Mouse (Mus musculus) hindbrain, embryonic 15.5 days (tissue): ENCODE measurements around the gene Tead1. TPM values are rescaled to one million over a fixed set of nuclear protein-coding genes. Genes with fewer than 3 reads are reported as not detected.

ENCODE experiments used
- ATAC-seq: fragments of 200-750 bp; cut with Nextera tagmentation; 2 replicates; pipeline ENCODE4 v1.8.0; 2017; ENCODE audit warnings: low read depth, moderate number of reproducible peaks, moderate TSS enrichment; ENCODE audit not compliant: low FRiP score
- H3K27ac ChIP-seq: fragments of 300-500 bp; sonication (generic); replicated peaks from 2 replicates; pipeline ENCODE4 v1.5.1; 2015; ENCODE audit warnings: mild to moderate bottlenecking, inconsistent platforms
- H3K27me3 ChIP-seq: fragments of 300-500 bp; sonication (generic); 2 replicates; pipeline ENCODE4 v1.6.1; 2015; ENCODE audit warnings: control low read depth, inconsistent platforms
- H3K36me3 ChIP-seq: fragments of 300-500 bp; sonication (generic); 2 replicates; pipeline ENCODE4 v1.6.1; 2015; ENCODE audit warnings: control low read depth, inconsistent platforms
- H3K4me1 ChIP-seq: fragments of 300-500 bp; sonication (generic); replicated peaks from 2 replicates; pipeline ENCODE4 v1.6.1; 2015; ENCODE audit warnings: control low read depth, inconsistent platforms
- H3K4me2 ChIP-seq: fragments of 300-500 bp; sonication (generic); 2 replicates; pipeline ENCODE4 v1.6.1; 2015; ENCODE audit warnings: moderate library complexity, mild to moderate bottlenecking, inconsistent platforms
- H3K4me3 ChIP-seq: fragments of 300-500 bp; sonication (generic); 2 replicates; pipeline ENCODE4 v1.5.1; 2015; ENCODE audit warnings: mild to moderate bottlenecking, inconsistent platforms
- H3K9ac ChIP-seq: fragments of 300-500 bp; sonication (generic); 2 replicates; pipeline ENCODE4 v1.6.1; 2015; ENCODE audit warnings: inconsistent platforms
- H3K9me3 ChIP-seq: fragments of 300-500 bp; sonication (generic); 2 replicates; pipeline ENCODE4 v1.6.1; 2016; ENCODE audit warnings: control low read depth, inconsistent platforms
- WGBS: fragments of 180-500 bp; shearing (Covaris S2); methylation state at CpG from one replicate; pipeline ENCODE4 v1.1.7; 2015; 5-methylcytosine and 5-hydroxymethylcytosine counted together
- polyA plus RNA-seq: library from polyadenylated mRNA; unstranded; fragments of >200 nt; fragmentation: Nextera tagmentation; extraction: Ambion mirVana; gene quantifications from 2 replicates; pipeline ENCODE4 v1.2.1, GENCODE M21; 2015

Tead1 gene
- polyA plus RNA-seq, 1 experiment from 2014 or later, result 15.3 TPM

DNA sequence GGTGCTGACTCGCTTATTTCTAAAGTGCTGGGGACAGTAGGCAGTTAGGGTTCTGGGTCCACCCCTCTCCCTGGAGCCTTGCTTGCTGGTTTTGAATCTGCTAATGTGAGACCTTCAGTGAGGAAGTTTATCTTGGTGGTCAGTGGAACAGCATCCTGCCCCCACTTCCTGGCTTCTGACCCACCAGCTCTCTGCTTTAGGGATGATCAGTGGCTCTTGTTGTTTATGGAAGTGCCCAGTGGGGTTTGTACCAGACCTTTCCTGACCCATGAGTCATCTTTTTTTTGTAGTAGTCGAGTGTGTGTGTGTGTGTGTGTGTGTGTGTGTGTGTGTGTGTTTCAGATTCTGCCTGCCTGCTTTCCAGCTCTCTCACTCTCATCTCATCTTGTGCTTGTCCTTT, 38.6 kb downstream of the Tead1 start:
- peaks cover 46% of the 10 kb centered on the region for H3K4me1 ChIP-seq
- no peaks in the 10 kb centered on the region for H3K9me3 ChIP-seq
- WGBS, result 48% methylated on average over 2 of the region's 2 CpGs
- H3K27ac ChIP-seq, result no peak overlapping the region
- no peak overlapping the region for H3K4me3 ChIP-seq
- no peaks in the 10 kb centered on the region for H3K36me3 ChIP-seq
- H3K9ac ChIP-seq, result no peak overlapping the region
- no peak overlapping the region for H3K4me2 ChIP-seq
- no peak for ATAC-seq
- no peaks in the 10 kb centered on the region for H3K27me3 ChIP-seq

GRCm38 (mm10) chr7:112719394-112720142, 40.5 kb downstream of the Tead1 start:
- no peak for ATAC-seq
- WGBS, result 28% methylated on average over 11 of the region's 11 CpGs
- H3K4me2 ChIP-seq, result peak overlapping the region; percentile 49; the same call in 1 of the 2 replicates
- H3K9me3 ChIP-seq, result no peaks in the 10 kb centered on the region
- no peaks in the 10 kb centered on the region for H3K36me3 ChIP-seq
- H3K4me3 ChIP-seq, result no peak overlapping the region
- peaks cover 38% of the 10 kb centered on the region for H3K4me1 ChIP-seq
- H3K9ac ChIP-seq, result no peak overlapping the region
- H3K27ac ChIP-seq, result peak overlapping the region; percentile 34; the same call in 1 of the 2 replicates
- no peaks in the 10 kb centered on the region for H3K27me3 ChIP-seq

- Histone ChIP-seq H3K4me2 (peak overlapping the region; percentile 49), H3K4me3 (peak overlapping the region; percentile 21), H3K36me3 (no peaks in the 10 kb centered on the region), H3K4me1 (peaks cover 38% of the 10 kb centered on the region), H3K9me3 (no peaks in the 10 kb centered on the region), H3K27me3 (no peaks in the 10 kb centered on the region), H3K27ac (peak overlapping the region; percentile 34), H3K9ac (peak overlapping the region; percentile 31; the same call in 1 of the 2 replicates)
- 6% methylated on average over 23 of the region's 23 CpGs for WGBS
- ATAC-seq, result peak; percentile 61; the same call in 1 of the 2 replicates
Observed at GRCm38 (mm10) chr7:112720143-112720988, 41.2 kb downstream of the Tead1 start.

GRCm38 (mm10) chr7:112720989-112721337, 41.8 kb downstream of the Tead1 start:
- no peaks in the 10 kb centered on the region for H3K9me3 ChIP-seq
- peaks cover 38% of the 10 kb centered on the region for H3K4me1 ChIP-seq
- H3K27me3 ChIP-seq, result no peaks in the 10 kb centered on the region
- 0 out of 2 replicates have a peak, but pooled peaks have one; percentile 6 for ATAC-seq
- 11% methylated on average over 4 of the region's 4 CpGs for WGBS
- H3K9ac ChIP-seq, result 0 out of 2 replicates have a peak overlapping the region, but pooled peaks have one; percentile 31
- H3K27ac ChIP-seq, result peak overlapping the region; percentile 34
- H3K4me3 ChIP-seq, result no peak overlapping the region
- no peaks in the 10 kb centered on the region for H3K36me3 ChIP-seq
- H3K4me2 ChIP-seq, result peak overlapping the region; percentile 49

DNA sequence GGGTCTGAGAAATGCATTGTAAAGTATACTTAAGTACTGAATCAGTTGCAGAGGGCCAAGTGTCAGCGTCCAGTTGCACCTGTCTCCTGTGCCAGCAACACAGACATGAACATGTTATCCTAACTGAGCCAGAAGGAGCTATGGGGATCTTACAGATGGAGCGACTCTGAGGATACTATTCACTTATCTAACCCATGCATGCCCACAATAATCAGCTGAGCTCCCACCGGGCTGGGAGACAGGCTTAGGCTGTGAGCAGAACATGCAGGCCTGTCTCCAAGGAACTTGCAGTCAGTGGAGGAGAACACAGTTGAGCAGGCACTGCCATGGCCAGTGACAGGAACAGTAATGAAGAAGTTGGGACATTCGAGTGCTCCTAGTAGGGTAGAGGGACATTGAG, 42.7 kb downstream of the Tead1 start:
- Histone ChIP-seq H3K4me1 (peaks cover 35% of the 10 kb centered on the region), H3K4me3 (no peak overlapping the region), H3K27me3 (no peaks in the 10 kb centered on the region), H3K27ac (no peak overlapping the region), H3K9me3 (no peaks in the 10 kb centered on the region), H3K4me2 (no peak overlapping the region), H3K36me3 (no peaks in the 10 kb centered on the region), H3K9ac (no peak overlapping the region)
- ATAC-seq, result no peak
- 85% methylated on average over 4 of the region's 4 CpGs for WGBS

DNA sequence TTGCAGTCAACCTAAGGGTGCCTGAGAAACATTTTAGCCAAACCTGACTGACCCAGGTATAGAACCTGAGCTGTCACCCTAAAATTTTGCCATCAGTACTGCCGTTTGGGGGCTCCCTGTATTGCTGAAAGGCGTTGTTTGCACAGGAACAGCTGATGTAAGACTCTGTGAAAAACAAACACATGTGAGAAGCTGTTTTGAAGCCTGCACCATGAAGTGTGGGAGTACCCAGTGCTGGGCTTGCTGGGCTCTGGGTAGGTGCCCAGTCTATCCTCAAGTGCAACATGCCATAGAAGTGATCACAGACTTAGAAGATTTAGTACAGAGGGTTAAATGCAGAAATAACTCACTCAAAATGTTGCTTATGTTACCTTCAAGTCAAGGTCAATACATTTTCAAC, 49.3 kb downstream of the Tead1 start:
- Histone ChIP-seq H3K4me1 (peaks cover 5% of the 10 kb centered on the region), H3K9me3 (no peaks in the 10 kb centered on the region), H3K4me2 (no peak overlapping the region), H3K9ac (no peak overlapping the region), H3K27me3 (no peaks in the 10 kb centered on the region), H3K27ac (no peak overlapping the region), H3K4me3 (no peak overlapping the region), H3K36me3 (no peaks in the 10 kb centered on the region)
- 86% methylated on average over 2 of the region's 2 CpGs for WGBS
- ATAC-seq, result no peak

GRCm38 (mm10) chr7:112730209-112730608, 51.1 kb downstream of the Tead1 start:
- Histone ChIP-seq H3K27me3 (no peaks in the 10 kb centered on the region), H3K36me3 (no peaks in the 10 kb centered on the region), H3K9me3 (no peaks in the 10 kb centered on the region), H3K4me3 (no peak overlapping the region), H3K4me1 (peaks cover 5% of the 10 kb centered on the region), H3K4me2 (no peak overlapping the region), H3K27ac (no peak overlapping the region), H3K9ac (no peak overlapping the region)
- WGBS, result 78% methylated on average over 5 of the region's 5 CpGs
- ATAC-seq, result no peak

GRCm38 (mm10) chr7:112731584-112731983, 52.5 kb downstream of the Tead1 start:
- Histone ChIP-seq H3K27me3 (no peaks in the 10 kb centered on the region), H3K36me3 (no peaks in the 10 kb centered on the region), H3K4me2 (no peak overlapping the region), H3K27ac (no peak overlapping the region), H3K4me3 (no peak overlapping the region), H3K9ac (no peak overlapping the region), H3K9me3 (no peaks in the 10 kb centered on the region), H3K4me1 (peaks cover 5% of the 10 kb centered on the region)
- ATAC-seq, result no peak
- WGBS, result 72% methylated on average over 8 of the region's 8 CpGs

GRCm38 (mm10) chr7:112739174-112739573, 60.1 kb downstream of the Tead1 start:
- Histone ChIP-seq H3K4me3 (no peak overlapping the region), H3K9ac (no peak overlapping the region), H3K27me3 (no peaks in the 10 kb centered on the region), H3K36me3 (no peaks in the 10 kb centered on the region), H3K4me2 (no peak overlapping the region), H3K4me1 (peaks cover 32% of the 10 kb centered on the region), H3K9me3 (no peaks in the 10 kb centered on the region), H3K27ac (0 out of 2 replicates have a peak overlapping the region, but pooled peaks have one; percentile 38)
- 73% methylated on average over 6 of the region's 6 CpGs for WGBS
- ATAC-seq, result no peak

DNA sequence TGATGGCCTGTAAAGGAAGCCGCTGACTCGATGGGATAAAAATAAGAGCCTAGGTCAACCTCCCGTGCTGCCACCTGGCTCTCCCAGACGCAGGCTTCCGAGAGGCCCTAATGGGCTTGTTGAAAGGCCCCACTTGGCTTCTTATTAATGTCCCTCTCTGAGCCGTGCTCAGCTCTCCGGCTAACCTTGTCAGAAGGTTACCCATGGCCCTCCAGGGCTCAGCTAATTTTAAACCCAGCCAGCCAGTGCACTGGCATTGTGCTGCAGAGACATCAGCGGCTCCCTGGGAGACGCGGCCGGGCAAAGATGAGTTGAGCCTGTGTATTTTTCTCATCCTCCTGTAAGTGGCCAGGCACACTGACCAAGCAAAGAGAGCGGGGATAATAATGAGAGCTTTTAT, 62.7 kb downstream of the Tead1 start:
- H3K27me3 ChIP-seq, result no peaks in the 10 kb centered on the region
- peak overlapping the region; percentile 6; the same call in 1 of the 2 replicates for H3K4me2 ChIP-seq
- H3K9ac ChIP-seq, result no peak overlapping the region
- H3K36me3 ChIP-seq, result no peaks in the 10 kb centered on the region
- H3K4me3 ChIP-seq, result no peak overlapping the region
- H3K4me1 ChIP-seq, result peaks cover 32% of the 10 kb centered on the region
- WGBS, result 16% methylated on average over 12 of the region's 12 CpGs
- ATAC-seq, result no peak
- H3K9me3 ChIP-seq, result no peaks in the 10 kb centered on the region
- H3K27ac ChIP-seq, result 0 out of 2 replicates have a peak overlapping the region, but pooled peaks have one; percentile 15

GRCm38 (mm10) chr7:112743063-112743462, 63.9 kb downstream of the Tead1 start:
- WGBS, result 32% methylated on average over 7 of the region's 7 CpGs
- peaks cover 32% of the 10 kb centered on the region for H3K4me1 ChIP-seq
- H3K4me2 ChIP-seq, result no peak overlapping the region
- no peak overlapping the region for H3K4me3 ChIP-seq
- no peak for ATAC-seq
- H3K9ac ChIP-seq, result no peak overlapping the region
- no peaks in the 10 kb centered on the region for H3K27me3 ChIP-seq
- no peaks in the 10 kb centered on the region for H3K36me3 ChIP-seq
- no peaks in the 10 kb centered on the region for H3K9me3 ChIP-seq
- H3K27ac ChIP-seq, result 0 out of 2 replicates have a peak overlapping the region, but pooled peaks have one; percentile 21
